Mouse (Mus musculus) hindbrain, embryonic 11.5 days (tissue): ENCODE measurements around the gene Smarcd1. TPM values are rescaled to one million over a fixed set of nuclear protein-coding genes. Genes with fewer than 3 reads are reported as not detected.
"Not testable (repeated sequence)": the region's sequence is repeated elsewhere in the genome, so short reads cannot be mapped to it uniquely, and the experiment has no call there.

Experiments used
- ATAC-seq: fragments of 200-750 bp; cut with Nextera tagmentation; 2 replicates; pipeline ENCODE4 v1.8.0; 2017; ENCODE audit warnings: mild to moderate bottlenecking, moderate TSS enrichment, moderate library complexity; ENCODE audit not compliant: low FRiP score
- DNase-seq: peaks from one replicate; pipeline ENCODE4 v3.0.0-alpha.2; 2015; ENCODE audit warnings: low spot score
- H3K27ac ChIP-seq: fragments of 300-500 bp; sonication (generic); 2 replicates; pipeline ENCODE4 v1.5.1; 2014; ENCODE audit warnings: mild to moderate bottlenecking, low read depth, low read length
- H3K27me3 ChIP-seq: fragments of 300-500 bp; sonication (generic); 2 replicates; pipeline ENCODE4 v1.6.1; 2014; ENCODE audit warnings: mild to moderate bottlenecking, low read length, moderate library complexity, mixed read lengths; ENCODE audit not compliant: control insufficient read depth, insufficient read depth
- H3K36me3 ChIP-seq: fragments of 300-500 bp; sonication (generic); 2 replicates; pipeline ENCODE4 v1.6.1; 2014; ENCODE audit warnings: mild to moderate bottlenecking, low read length, moderate library complexity, mixed read lengths; ENCODE audit not compliant: control insufficient read depth, insufficient read depth
- H3K4me1 ChIP-seq: fragments of 300-500 bp; sonication (generic); replicated peaks from 2 replicates; pipeline ENCODE4 v1.6.1; 2014; ENCODE audit warnings: low read length, mixed read lengths; ENCODE audit not compliant: control insufficient read depth, insufficient read depth
- H3K4me2 ChIP-seq: fragments of 300-500 bp; sonication (generic); replicated peaks from 2 replicates; pipeline ENCODE4 v1.6.1; 2014; ENCODE audit warnings: mild to moderate bottlenecking, low read depth, low read length
- H3K4me3 ChIP-seq: fragments of 300-500 bp; sonication (generic); 2 replicates; pipeline ENCODE4 v1.5.1; 2014; ENCODE audit warnings: low read depth, low read length
- H3K9ac ChIP-seq: fragments of 300-500 bp; sonication (generic); 2 replicates; pipeline ENCODE4 v1.6.1; 2014; ENCODE audit warnings: low read depth, low read length
- H3K9me3 ChIP-seq: fragments of 300-500 bp; sonication (generic); 2 replicates; pipeline ENCODE4 v1.6.1; 2016; ENCODE audit warnings: low read length; ENCODE audit not compliant: control insufficient read depth
- WGBS: fragments of 180-500 bp; shearing (Covaris S2); extraction: QIAGEN DNeasy Blood & Tissue Kit; methylation state at CpG from one replicate; pipeline ENCODE4 v1.1.7; 2014; 5-methylcytosine and 5-hydroxymethylcytosine counted together
- polyA plus RNA-seq: library from polyadenylated mRNA; unstranded; fragments of >200 nt; fragmentation: Nextera tagmentation; extraction: Ambion mirVana; gene quantifications from 2 replicates; pipeline ENCODE4 v1.2.1, GENCODE M21; 2014

Smarcd1 gene
- polyA plus RNA-seq, 1 experiment from 2014 or later: 99.1 TPM

DNA sequence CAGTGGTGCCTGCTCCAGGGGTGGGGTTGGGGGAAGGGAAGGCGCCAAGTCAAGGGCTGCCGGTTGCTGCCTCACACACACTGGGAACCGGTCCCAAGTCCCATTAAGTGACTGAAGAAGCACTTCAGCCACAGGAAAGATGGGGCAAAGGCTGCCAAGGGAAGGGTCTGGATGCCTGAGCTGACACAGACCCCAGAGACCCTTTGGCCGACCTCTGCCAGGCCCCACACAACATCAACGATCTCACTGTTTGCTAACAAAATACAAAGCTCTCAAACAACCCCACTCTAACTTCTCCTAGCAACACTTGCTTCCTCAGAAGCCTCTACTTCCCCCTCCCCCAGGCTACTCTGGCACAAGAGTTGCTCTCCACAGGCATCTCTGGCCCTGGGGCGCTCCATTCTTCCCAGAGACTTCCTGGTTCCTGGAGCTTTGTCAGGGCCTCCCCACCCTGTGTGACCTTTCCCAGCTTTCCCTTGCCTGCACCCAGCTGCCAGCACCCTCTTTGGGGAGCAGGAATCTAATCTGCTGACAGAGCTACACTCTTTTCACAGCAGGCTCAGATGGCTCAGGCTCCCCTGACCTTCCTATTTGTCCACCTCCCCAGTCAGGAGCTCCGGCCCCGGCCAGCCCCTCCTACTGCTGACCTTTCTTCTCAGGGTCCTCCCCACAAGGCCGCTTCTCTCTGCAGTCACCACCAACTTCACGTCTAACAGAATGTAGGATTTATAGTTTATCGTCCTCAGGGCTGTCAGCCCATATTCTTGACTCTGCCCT is 21.8 kb downstream of the Smarcd1 start:
- DNase-seq: no peak

DNA sequence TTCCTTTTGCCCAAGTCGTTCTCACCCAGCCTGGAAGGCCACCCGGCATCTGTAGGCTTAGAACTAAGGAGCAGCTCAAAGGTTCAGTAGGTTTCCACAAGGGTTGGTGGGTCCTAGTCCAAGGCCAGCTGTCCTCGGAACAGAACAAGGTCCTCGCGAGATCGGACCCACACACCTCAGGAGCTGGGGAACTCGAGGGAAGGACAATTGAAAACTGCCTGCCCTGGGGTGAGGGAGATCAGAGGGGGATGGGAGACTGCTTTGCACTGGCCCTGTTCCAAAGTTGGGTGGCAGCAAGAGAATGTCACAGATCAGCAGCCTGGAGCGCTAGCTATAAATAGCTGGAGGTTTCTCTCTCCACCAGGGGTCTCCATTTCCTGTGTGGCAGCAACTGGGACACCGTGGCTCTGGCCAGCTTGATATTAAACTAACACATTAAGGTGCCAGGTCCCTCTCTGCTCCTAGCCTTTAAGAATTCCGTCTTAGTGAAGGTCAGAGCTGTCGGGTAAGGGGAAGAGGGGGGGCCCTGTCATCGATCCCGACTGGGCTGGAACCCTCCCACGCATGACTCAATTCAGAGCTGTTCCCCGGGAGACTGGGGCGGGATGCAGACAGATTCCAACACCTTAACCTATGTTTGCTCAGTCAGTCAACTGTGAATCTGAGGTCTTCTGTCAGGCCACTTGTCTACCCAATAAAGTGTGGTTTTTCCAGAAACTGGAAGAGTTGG is 22.5 kb downstream of the Smarcd1 start:
- H3K4me3 ChIP-seq: no peak overlapping the region
- H3K9ac ChIP-seq: no peak overlapping the region
- peaks cover 4% of the 10 kb centered on the region; the same call in 1 of the 2 replicates for H3K36me3 ChIP-seq
- DNase-seq (peak; percentile 74), ATAC-seq (peak; percentile 34; the same call in 1 of the 2 replicates)
- peaks cover 12% of the 10 kb centered on the region for H3K4me1 ChIP-seq
- 14% methylated on average over 16 of the region's 16 CpGs for WGBS
- peak overlapping the region; percentile 36 for H3K4me2 ChIP-seq
- H3K27ac ChIP-seq: peak overlapping the region; percentile 59
- H3K9me3 ChIP-seq: no peaks in the 10 kb centered on the region
- no peaks in the 10 kb centered on the region for H3K27me3 ChIP-seq

More for the DNA sequence above, 21.8 kb downstream of the Smarcd1 start:
- Histone ChIP-seq H3K4me1 (peaks cover 12% of the 10 kb centered on the region), H3K27ac (peak overlapping the region; percentile 59), H3K36me3 (peaks cover 4% of the 10 kb centered on the region; the same call in 1 of the 2 replicates), H3K4me2 (no peak overlapping the region), H3K9ac (no peak overlapping the region), H3K9me3 (no peaks in the 10 kb centered on the region), H3K27me3 (no peaks in the 10 kb centered on the region), H3K4me3 (no peak overlapping the region)
- 8% methylated on average over 11 of the region's 11 CpGs for WGBS
- ATAC-seq: no peak

DNA sequence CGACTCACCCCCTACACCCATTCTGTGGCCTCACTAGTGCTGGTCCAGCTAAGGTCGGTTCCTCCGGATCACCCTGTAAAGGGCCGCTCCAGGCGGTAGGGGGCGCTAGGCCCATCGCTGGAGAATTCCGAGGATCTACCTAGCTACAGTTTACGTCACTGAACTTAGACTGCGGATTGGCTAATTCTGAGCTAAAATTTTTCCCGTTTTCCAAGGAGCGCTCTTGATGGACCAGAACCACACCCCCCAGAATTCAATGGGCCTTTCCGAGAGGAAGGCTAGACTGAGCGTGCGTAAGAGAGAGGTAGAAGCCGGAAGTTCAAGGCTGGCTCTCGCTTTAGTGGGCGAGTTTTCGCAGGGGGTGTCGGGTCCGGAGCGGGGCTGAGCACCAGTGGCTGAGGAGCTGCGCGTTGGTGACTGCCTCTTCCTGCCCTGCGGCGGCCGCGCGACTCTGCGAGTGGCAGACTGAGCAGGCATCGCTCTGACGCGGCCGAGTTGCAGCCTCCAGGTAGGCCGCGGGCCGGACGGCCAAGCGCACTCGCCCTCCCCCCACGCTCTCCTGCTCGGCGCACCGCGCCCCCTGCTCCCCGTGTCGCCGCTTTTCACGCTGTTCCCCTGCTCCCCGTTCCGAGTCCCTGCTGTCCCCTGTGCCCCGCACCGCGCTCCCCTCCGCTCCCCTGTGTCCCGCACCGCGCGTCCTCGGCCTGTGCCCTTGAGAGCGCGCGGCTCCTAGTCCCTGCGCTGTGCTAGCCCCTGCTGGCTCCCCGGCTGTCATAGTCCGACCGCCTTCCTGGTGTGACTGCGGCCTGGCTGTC is 23.6 kb downstream of the Smarcd1 start, which contains the start of gene Cox14:
TSS of gene Cox14 (plus strand) at position 278 of the 815 bp plus-strand sequence.
- ATAC-seq (peak; percentile 95), DNase-seq (peak; percentile 99)
- H3K4me3 ChIP-seq: peak within 1 kb of the TSS; percentile 96
- H3K9me3 ChIP-seq: no peaks in the 10 kb centered on the region
- no peaks in the 10 kb centered on the region for H3K27me3 ChIP-seq
- H3K36me3 ChIP-seq: peaks cover 1% of the 10 kb centered on the region; the same call in 1 of the 2 replicates
- peak within 1 kb of the TSS; percentile 52 for H3K4me2 ChIP-seq
- H3K9ac ChIP-seq: peak within 1 kb of the TSS; percentile 96
- H3K27ac ChIP-seq: peak within 1 kb of the TSS; percentile 90
- peaks cover 12% of the 10 kb centered on the region for H3K4me1 ChIP-seq
- under 1% methylated on average over 58 of the region's 68 CpGs for WGBS

DNA sequence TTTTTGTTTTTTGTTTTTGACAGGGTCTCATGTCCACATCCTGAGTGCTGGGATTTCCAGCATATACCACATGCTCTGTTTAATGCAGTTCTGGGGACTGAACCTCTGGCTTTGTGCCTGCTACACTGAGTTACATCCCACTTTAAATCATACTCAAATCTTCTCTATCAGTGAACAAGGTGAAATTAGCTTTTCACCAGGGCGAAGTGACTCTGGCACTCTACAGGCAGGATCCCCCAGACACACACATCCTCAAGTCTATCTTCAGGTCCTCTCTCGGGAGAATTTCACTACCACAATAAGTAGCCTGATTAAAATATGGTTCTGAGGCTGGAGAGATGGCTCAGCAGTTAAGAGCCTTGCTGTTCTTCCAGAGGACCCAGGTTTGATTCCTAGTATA is 24.6 kb downstream of the Smarcd1 start:
- Histone ChIP-seq H3K36me3 (no peaks in the 10 kb centered on the region; the same call in 1 of the 2 replicates), H3K9me3 (no peaks in the 10 kb centered on the region), H3K4me3 (peak overlapping the region; percentile 96), H3K4me1 (peaks cover 12% of the 10 kb centered on the region), H3K27ac (no peak overlapping the region), H3K27me3 (no peaks in the 10 kb centered on the region), H3K9ac (peak overlapping the region; percentile 96; the same call in 1 of the 2 replicates), H3K4me2 (peak overlapping the region; percentile 52)
- WGBS: 89% methylated on average over 2 of the region's 2 CpGs
- DNase-seq (no peak), ATAC-seq (no peak)

DNA sequence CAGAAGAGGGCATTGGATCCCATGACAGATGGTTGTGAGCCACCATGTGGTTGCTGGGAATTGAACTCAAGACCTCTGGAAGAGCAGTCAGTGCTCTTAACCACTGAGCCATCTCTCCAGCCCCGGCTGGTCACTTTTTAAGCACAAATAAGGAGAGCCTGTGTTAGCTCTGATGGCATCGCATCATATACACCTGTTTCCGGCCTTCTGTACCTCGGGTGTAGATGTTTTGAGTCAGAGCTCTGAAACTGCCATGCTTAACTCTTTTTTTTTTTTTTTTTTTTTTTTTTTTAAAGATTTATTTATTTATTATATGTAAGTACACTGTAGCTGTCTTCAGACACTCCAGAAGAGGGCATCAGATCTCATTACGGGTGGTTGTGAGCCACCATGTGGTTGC is 25.1 kb downstream of the Smarcd1 start:
- H3K4me1 ChIP-seq: peaks cover 12% of the 10 kb centered on the region
- H3K9me3 ChIP-seq, H3K4me3 ChIP-seq, H3K36me3 ChIP-seq, ATAC-seq, H3K4me2 ChIP-seq, H3K27ac ChIP-seq, DNase-seq, H3K9ac ChIP-seq, H3K27me3 ChIP-seq: not testable (repeated sequence)
- WGBS: 95% methylated on average over 4 of the region's 5 CpGs

DNA sequence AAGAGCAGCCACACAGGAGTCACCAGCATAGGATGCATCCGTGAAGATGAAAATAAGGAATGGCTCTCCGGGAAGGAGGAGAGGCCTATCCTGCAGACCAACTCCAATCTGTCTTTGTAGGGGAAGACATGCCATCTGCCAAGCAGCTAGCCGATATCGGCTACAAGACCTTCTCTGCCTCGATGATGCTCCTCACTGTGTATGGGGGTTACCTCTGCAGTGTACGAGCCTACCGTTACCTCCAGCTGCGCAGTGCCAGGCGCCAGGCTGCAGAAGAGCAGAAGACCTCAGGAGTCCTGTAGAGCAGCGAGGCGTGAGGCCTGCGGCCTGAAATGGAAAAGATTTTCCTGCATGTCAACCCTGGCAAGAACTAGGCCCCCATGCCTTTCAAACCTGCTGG is 25.6 kb downstream of the Smarcd1 start:
- 98% methylated on average over 12 of the region's 12 CpGs for WGBS
- DNase-seq: no peak

DNA sequence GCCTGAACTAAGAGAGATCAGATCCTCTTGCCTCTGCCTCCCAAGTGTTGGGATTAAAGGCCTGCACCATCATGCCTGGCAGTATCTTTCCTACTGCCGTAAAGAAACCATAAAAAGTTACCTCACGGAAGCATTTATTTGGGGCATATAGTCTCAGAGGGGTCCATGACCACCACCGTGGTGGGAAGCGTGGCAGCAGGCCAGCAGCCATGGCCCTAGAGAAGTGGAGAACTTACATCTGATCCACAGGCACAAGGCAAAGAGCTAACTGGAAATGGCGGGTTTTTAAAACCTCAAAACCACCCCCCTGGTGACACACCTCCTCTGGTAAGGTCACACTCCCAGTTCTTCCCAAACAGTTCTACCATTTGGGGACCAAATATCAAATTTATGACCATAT is 26.3 kb downstream of the Smarcd1 start:
- WGBS: 96% methylated on average over 5 of the region's 5 CpGs
- Histone ChIP-seq H3K27ac (no peak overlapping the region), H3K9ac (no peak overlapping the region), H3K27me3 (no peaks in the 10 kb centered on the region), H3K4me3 (no peak overlapping the region), H3K4me1 (peaks cover 10% of the 10 kb centered on the region), H3K9me3 (no peaks in the 10 kb centered on the region), H3K4me2 (no peak overlapping the region), H3K36me3 (no peaks in the 10 kb centered on the region; the same call in 1 of the 2 replicates)
- DNase-seq: no peak
- no peak for ATAC-seq

More for the DNA sequence above, 25.6 kb downstream of the Smarcd1 start:
- H3K27ac ChIP-seq: no peak overlapping the region
- ATAC-seq: no peak
- H3K4me3 ChIP-seq: no peak overlapping the region
- H3K4me2 ChIP-seq: no peak overlapping the region
- no peaks in the 10 kb centered on the region; the same call in 1 of the 2 replicates for H3K36me3 ChIP-seq
- peaks cover 12% of the 10 kb centered on the region for H3K4me1 ChIP-seq
- H3K9me3 ChIP-seq: no peaks in the 10 kb centered on the region
- no peaks in the 10 kb centered on the region for H3K27me3 ChIP-seq
- H3K9ac ChIP-seq: no peak overlapping the region

DNA sequence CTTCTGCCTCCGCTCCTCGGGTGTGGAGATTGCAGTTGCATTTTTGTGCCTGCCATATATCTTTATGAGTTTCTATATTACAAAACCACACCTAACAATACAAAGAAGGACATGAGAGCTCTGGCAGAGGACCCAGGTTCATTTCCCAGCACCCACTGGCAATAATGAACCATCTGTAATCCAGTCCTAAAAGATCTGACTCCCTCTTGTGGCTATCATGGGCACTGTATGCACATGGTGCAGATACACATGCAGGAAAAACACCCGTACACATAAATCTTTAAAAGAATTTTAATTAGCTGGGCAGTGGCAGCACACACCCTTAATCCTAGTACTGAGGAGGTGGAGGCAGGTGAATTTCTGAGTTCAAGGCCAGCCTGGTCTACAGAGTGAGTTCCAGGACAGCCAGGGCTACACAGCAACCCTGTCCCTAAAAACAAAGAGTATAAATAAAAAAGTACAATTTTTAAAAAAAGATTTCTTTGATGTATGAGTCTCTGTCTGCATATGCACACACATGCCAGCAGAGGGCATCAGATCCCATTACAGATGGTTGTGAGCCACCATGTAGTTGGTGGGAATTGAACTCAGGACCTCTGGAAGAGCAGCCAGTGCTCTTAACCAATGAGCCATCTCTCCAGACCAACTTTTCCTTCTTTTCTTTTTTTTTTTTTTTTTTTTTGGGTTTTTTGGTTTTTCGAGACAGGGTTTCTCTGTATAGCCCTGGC is 27.3 kb downstream of the Smarcd1 start:
- ATAC-seq: no peak
- H3K36me3 ChIP-seq: no peaks in the 10 kb centered on the region; the same call in 1 of the 2 replicates
- no peaks in the 10 kb centered on the region for H3K27me3 ChIP-seq
- H3K4me3 ChIP-seq: no peak overlapping the region
- no peak overlapping the region for H3K27ac ChIP-seq
- no peak overlapping the region for H3K9ac ChIP-seq
- H3K4me2 ChIP-seq: no peak overlapping the region
- WGBS: 92% methylated on average over 3 of the region's 4 CpGs
- no peaks in the 10 kb centered on the region; the same call in 1 of the 2 replicates for H3K4me1 ChIP-seq
- DNase-seq: no peak
- no peaks in the 10 kb centered on the region for H3K9me3 ChIP-seq
